Mouse (Mus musculus): ENCODE measurements around the gene Ncbp2.
"Not testable (repeated sequence)": the region's sequence is repeated elsewhere in the genome, so short reads cannot be mapped to it uniquely, and the experiment has no call there.

The Ncbp2 gene

GRCm38 (mm10) chr16:31935091-31935979 lies 13.0 kb upstream of the Ncbp2 start:
- peak; percentile 21 for DNase-seq (ENCODE audit: inconsistent ontology term)

GRCm38 (mm10) chr16:31936568-31936967 lies 11.7 kb upstream of the Ncbp2 start:
- no peak for DNase-seq (ENCODE audit: inconsistent ontology term)

- DNase-seq (ENCODE audit: inconsistent ontology term) = no peak
Measured at GRCm38 (mm10) chr16:31938856-31939255, 9.5 kb upstream of the Ncbp2 start.

- no peak for DNase-seq (ENCODE audit: inconsistent ontology term)
Measured at GRCm38 (mm10) chr16:31940586-31940985, 7.7 kb upstream of the Ncbp2 start.

GRCm38 (mm10) chr16:31943980-31944379 lies 4.3 kb upstream of the Ncbp2 start:
- DNase-seq (ENCODE audit: inconsistent ontology term) = peak; percentile 60

GRCm38 (mm10) chr16:31944698-31945255 lies 3.5 kb upstream of the Ncbp2 start:
- no peak for DNase-seq (ENCODE audit: inconsistent ontology term)

GRCm38 (mm10) chr16:31945372-31945771 lies 2.9 kb upstream of the Ncbp2 start:
- no peak for DNase-seq (ENCODE audit: inconsistent ontology term)

- DNase-seq (ENCODE audit: inconsistent ontology term) = not testable (repeated sequence)
Measured at GRCm38 (mm10) chr16:31945986-31946385, 2.3 kb upstream of the Ncbp2 start.

GRCm38 (mm10) chr16:31947333-31947732 lies 980 bp upstream of the Ncbp2 start:
- DNase-seq (ENCODE audit: inconsistent ontology term) = no peak

GRCm38 (mm10) chr16:31947901-31948316 lies 404 bp upstream of the Ncbp2 start:
- no peak for DNase-seq (ENCODE audit: inconsistent ontology term)

GRCm38 (mm10) chr16:31963224-31963623 lies 14.9 kb downstream of the Ncbp2 start:
- DNase-seq (ENCODE audit: inconsistent ontology term) = no peak

GRCm38 (mm10) chr16:31975258-31975657 lies 26.9 kb downstream of the Ncbp2 start:
- no peak for DNase-seq (ENCODE audit: inconsistent ontology term)

GRCm38 (mm10) chr16:31979501-31979900 lies 31.2 kb downstream of the Ncbp2 start:
- DNase-seq (ENCODE audit: inconsistent ontology term) = no peak

GRCm38 (mm10) chr16:31980946-31981345 lies 32.6 kb downstream of the Ncbp2 start:
- no peak for DNase-seq (ENCODE audit: inconsistent ontology term)

GRCm38 (mm10) chr16:31992039-31992438 lies 43.7 kb downstream of the Ncbp2 start:
- no peak for DNase-seq (ENCODE audit: inconsistent ontology term)

GRCm38 (mm10) chr16:31993195-31993594 lies 44.9 kb downstream of the Ncbp2 start:
- DNase-seq (ENCODE audit: inconsistent ontology term) = no peak

GRCm38 (mm10) chr16:31993946-31994345 lies 45.6 kb downstream of the Ncbp2 start:
- peak; percentile 15 for DNase-seq (ENCODE audit: inconsistent ontology term)

- no peak for DNase-seq (ENCODE audit: inconsistent ontology term)
Measured at GRCm38 (mm10) chr16:31996371-31996770, 48.1 kb downstream of the Ncbp2 start.

- peak; percentile 93 for DNase-seq (ENCODE audit: inconsistent ontology term)
Measured at GRCm38 (mm10) chr16:32002509-32003477, 54.5 kb downstream of the Ncbp2 start, which contains the start of gene Senp5. Senp5 (minus strand) TSS chr16:32003287.

- DNase-seq (ENCODE audit: inconsistent ontology term) = no peak
Measured at GRCm38 (mm10) chr16:32004731-32005130, 56.4 kb downstream of the Ncbp2 start.

- no peak for DNase-seq (ENCODE audit: inconsistent ontology term)
Measured at GRCm38 (mm10) chr16:32008529-32009293, 60.4 kb downstream of the Ncbp2 start.

All from Muller cell, postnatal 12 days (primary cell).